Mouse (Mus musculus) layer of hippocampus, adult 11-12 months (tissue): ENCODE results near the gene Fibcd1.

Experiments used
- DNase-seq: peaks from one replicate; pipeline ENCODE4 v3.0.0; 2022; ENCODE audit warnings: low spot score

Fibcd1 gene

DNA sequence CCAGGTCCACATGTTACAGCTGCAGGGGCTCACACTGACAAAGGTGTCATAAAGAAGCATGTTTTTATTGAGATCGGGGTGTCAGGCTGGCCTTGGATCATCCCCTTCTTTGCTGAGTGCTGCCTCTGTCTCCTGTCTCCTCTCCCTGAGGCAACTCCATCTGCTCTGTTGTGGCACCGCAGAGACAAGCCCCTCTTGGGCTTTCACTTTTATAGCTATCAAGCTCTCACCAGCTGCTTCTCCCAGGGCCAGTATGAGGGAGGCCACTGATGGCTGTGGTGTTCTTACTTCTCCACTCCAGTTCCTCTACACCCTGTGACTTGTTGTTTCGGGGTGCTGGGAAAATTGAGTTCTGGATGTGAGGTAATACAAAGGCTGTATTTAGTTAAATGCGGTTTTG lies 76.7 kb downstream of the Fibcd1 start:
- no peak for DNase-seq

DNA sequence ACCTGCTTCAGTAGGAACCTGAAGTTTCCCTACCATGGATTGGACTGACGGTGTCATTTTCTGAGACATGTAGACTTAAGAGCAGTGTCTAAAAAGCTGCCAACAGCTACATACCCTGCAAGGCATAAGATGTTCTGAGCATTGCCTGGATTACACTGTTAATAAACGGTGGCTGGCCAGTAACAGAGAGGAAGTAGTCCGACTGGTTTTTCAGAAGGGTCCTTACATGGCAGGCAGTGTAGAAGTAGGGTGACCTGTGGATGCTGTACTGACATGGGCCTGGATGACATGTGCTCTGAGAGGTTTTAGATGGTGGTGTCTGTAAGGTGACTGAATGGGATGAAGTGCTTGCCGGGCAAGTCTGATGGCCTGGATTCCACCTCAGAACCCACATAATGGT lies 78.0 kb downstream of the Fibcd1 start:
- no peak for DNase-seq

DNA sequence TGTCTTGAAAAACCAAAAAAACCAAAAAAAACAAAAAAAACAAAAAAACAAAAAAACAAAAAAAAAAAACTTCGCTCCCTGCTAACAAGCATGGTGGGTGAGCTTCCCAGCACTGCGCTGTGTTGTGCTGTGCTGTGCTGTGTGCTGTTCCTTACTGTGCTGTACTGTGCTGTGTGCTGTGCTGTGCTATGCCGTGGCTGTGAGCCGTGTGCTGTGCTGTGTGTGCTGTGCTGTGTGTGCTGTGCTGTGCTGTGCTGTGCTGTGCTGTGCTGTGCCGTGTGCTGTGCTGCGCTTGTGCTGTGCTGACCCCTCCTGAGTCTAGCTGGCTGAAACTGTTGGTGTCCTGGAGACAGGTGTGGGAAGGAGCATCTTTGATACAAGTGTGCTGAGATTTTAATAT lies 78.7 kb downstream of the Fibcd1 start:
- no peak for DNase-seq
